Mouse (Mus musculus) heart, embryonic 12.5 days (tissue): ENCODE measurements around the gene Adam30. TPM values are rescaled to one million over a fixed set of nuclear protein-coding genes. Genes with fewer than 3 reads are reported as not detected.
A peak's percentile ranks its signal among the peaks of the same experiment; 100 is the strongest.

ENCODE experiments used
- ATAC-seq: fragments of 200-750 bp; cut with Nextera tagmentation; 2 replicates; pipeline ENCODE4 v1.8.0; 2017; ENCODE audit warnings: moderate TSS enrichment, moderate library complexity; ENCODE audit not compliant: insufficient number of reproducible peaks, low FRiP score
- H3K27ac ChIP-seq: fragments of 300-500 bp; sonication (generic); 2 replicates; pipeline ENCODE4 v1.5.1; 2016; ENCODE audit warnings: mild to moderate bottlenecking, moderate library complexity; ENCODE audit not compliant: poor library complexity, severe bottlenecking
- H3K27me3 ChIP-seq: fragments of 300-500 bp; sonication (generic); replicated peaks from 2 replicates; pipeline ENCODE4 v1.6.1; 2016; ENCODE audit warnings: mild to moderate bottlenecking, moderate library complexity
- H3K36me3 ChIP-seq: fragments of 300-500 bp; sonication (generic); 2 replicates; pipeline ENCODE4 v1.6.1; 2016; ENCODE audit warnings: mild to moderate bottlenecking, moderate library complexity
- H3K4me1 ChIP-seq: fragments of 300-500 bp; sonication (generic); replicated peaks from 2 replicates; pipeline ENCODE4 v1.6.1; 2016; ENCODE audit warnings: mild to moderate bottlenecking
- H3K4me2 ChIP-seq: fragments of 300-500 bp; sonication (generic); 2 replicates; pipeline ENCODE4 v1.6.1; 2016; ENCODE audit warnings: mild to moderate bottlenecking, moderate library complexity
- H3K4me3 ChIP-seq: fragments of 300-500 bp; sonication (generic); 2 replicates; pipeline ENCODE4 v1.5.1; 2016; ENCODE audit warnings: mild to moderate bottlenecking
- H3K9ac ChIP-seq: fragments of 300-500 bp; sonication (generic); 2 replicates; pipeline ENCODE4 v1.6.1; 2016; ENCODE audit warnings: mild to moderate bottlenecking, moderate library complexity
- H3K9me3 ChIP-seq: fragments of 300-500 bp; sonication (generic); replicated peaks from 2 replicates; pipeline ENCODE4 v1.6.1; 2016; ENCODE audit warnings: mild to moderate bottlenecking, moderate library complexity
- WGBS: fragments of 180-500 bp; shearing (Covaris S2); methylation state at CpG from one replicate; pipeline ENCODE4 v1.1.7; 2016; 5-methylcytosine and 5-hydroxymethylcytosine counted together
- polyA plus RNA-seq: library from polyadenylated mRNA; unstranded; fragments of >200 nt; fragmentation: Nextera tagmentation; extraction: Ambion mirVana; gene quantifications from 2 replicates; pipeline ENCODE4 v1.2.1, GENCODE M21; 2016

Adam30 gene
- polyA plus RNA-seq, 1 experiment from 2014 or later = not detected

DNA sequence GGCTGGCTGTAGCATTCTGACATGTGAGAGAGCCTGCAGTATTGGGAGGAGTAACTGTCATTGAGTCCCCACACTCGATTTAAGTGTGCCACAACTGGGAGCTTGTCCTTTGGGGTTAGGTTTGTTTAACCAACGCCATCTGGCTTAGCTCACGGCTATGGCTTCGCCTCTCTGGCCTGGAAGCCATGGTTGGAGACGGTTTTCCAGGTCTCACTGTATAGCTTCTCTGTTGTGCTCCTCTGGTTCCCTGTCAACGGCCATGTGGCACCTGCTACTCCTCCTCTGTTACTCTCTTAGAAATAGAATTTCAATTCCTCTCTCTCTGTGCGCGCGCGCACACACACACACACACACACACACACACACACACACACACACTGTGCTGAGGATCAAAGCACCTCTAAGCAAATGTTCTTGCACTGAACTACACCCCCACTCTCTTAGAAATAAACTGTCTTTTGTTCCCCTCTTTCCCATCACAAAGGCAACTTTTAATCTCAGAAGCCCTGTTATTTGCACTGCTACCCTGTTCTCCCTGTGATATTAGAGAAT lies 24.8 kb downstream of the Adam30 start:
- Histone ChIP-seq H3K27me3 (no peaks in the 10 kb centered on the region), H3K9me3 (no peaks in the 10 kb centered on the region), H3K9ac (no peak overlapping the region), H3K4me3 (no peak overlapping the region), H3K4me2 (no peak overlapping the region), H3K4me1 (no peaks in the 10 kb centered on the region), H3K36me3 (no peaks in the 10 kb centered on the region), H3K27ac (no peak overlapping the region)
- 70% methylated on average over 10 of the region's 10 CpGs for WGBS
- ATAC-seq = no peak

DNA sequence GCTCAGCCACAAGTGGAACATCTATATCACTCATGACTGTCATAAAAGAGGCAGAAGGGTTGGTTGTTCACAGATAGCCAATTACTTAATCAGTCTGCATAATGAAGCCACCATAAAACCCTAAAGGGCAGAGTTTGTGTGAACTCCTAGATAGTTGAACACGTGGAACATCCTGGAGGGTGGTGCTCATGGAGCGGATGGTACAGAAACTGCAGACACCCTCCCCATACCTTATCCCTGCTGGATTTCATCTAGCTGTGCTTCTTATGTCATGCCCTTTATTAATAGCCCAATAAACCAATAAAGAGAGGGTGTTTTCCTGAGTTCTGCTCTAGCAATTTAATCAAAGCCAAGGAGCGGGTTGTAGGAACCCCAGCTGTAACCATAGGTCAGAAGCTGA lies 27.3 kb downstream of the Adam30 start:
- Histone ChIP-seq H3K9me3 (no peaks in the 10 kb centered on the region), H3K27ac (no peak overlapping the region), H3K27me3 (no peaks in the 10 kb centered on the region), H3K4me3 (no peak overlapping the region), H3K4me1 (no peaks in the 10 kb centered on the region), H3K36me3 (no peaks in the 10 kb centered on the region), H3K9ac (no peak overlapping the region), H3K4me2 (no peak overlapping the region)
- no peak for ATAC-seq
- 84% methylated on average over 3 of the region's 3 CpGs for WGBS

DNA sequence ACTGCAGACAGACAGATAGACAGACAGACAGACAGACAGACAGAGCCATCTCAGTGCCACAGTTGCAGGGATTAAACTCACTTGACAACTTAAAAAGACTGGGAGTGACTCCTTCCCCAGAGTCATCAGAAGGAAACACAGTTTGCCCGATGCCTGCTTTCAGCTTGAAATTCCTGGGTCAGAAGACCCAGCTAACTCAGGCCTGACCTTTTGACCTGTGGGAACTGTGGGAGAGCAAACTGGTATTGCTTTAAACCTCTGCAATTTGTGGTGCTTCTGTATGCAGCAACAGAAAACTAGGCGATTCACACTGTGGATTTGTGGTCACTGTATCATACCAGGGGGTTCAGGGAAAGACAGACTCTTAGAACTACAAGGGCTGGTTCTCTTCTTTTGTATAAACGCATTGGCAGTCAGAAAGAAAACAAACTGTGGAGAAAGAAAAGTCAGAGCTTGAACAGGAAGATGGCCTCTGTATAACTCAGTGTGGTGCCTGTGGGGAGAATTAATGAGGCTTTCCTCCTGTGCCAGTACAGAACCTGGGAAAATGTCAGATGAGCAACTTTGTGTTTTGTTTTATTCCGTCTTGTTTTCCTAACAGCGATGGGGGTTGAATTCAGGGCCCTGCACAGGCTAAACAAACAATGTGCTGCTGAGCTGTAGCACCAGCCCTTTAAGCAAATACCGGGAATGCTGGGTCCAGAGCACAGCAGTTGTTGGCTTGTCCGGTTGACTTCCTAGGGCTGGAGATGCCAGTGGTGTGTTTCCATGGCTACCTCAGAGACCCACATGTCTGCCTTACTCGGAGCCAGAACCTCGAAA lies 37.5 kb downstream of the Adam30 start:
- Histone ChIP-seq H3K4me3 (no peak overlapping the region), H3K4me1 (peaks cover 15% of the 10 kb centered on the region), H3K27ac (peak overlapping the region; percentile 47; the same call in 1 of the 2 replicates)

GRCm38 (mm10) chr3:98199747-98200146 lies 39.3 kb downstream of the Adam30 start:
- Histone ChIP-seq H3K27me3 (no peaks in the 10 kb centered on the region), H3K27ac (no peak overlapping the region), H3K36me3 (no peaks in the 10 kb centered on the region), H3K9me3 (no peaks in the 10 kb centered on the region), H3K9ac (no peak overlapping the region), H3K4me2 (no peak overlapping the region), H3K4me1 (peaks cover 23% of the 10 kb centered on the region), H3K4me3 (no peak overlapping the region)
- ATAC-seq = no peak
- WGBS = 59% methylated on average over 5 of the region's 5 CpGs

More for the DNA sequence above, 37.5 kb downstream of the Adam30 start:
- no peaks in the 10 kb centered on the region for H3K27me3 ChIP-seq
- 38% methylated on average over 9 of the region's 9 CpGs for WGBS
- no peak overlapping the region for H3K4me2 ChIP-seq
- H3K9me3 ChIP-seq = no peaks in the 10 kb centered on the region
- H3K36me3 ChIP-seq = no peaks in the 10 kb centered on the region
- H3K9ac ChIP-seq = no peak overlapping the region
- no peak for ATAC-seq

DNA sequence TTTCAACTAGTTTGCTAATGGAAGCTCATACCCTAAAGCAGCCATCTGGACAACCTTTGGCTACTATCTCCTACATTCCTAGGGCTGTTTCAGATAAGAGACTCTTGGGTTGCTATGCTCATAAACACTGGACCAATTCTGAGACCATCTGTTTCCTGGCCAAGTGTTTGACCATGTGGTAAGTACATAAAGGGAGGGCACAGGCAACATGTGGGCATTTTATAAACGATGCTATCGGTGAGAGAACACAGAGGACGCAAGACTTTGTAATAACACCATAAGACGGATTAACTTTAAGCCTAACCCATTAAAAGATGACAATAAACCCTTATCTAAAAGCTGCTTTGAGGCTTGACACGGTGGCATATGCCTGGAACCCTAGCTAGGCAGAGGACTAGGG lies 42.9 kb downstream of the Adam30 start:
- ATAC-seq = no peak
- peaks cover 16% of the 10 kb centered on the region for H3K4me1 ChIP-seq

GRCm38 (mm10) chr3:98206977-98207376 lies 46.5 kb downstream of the Adam30 start:
- no peaks in the 10 kb centered on the region for H3K36me3 ChIP-seq
- no peaks in the 10 kb centered on the region for H3K27me3 ChIP-seq
- H3K9me3 ChIP-seq = no peaks in the 10 kb centered on the region
- WGBS = 40% methylated on average over 3 of the region's 3 CpGs
- H3K4me2 ChIP-seq = no peak overlapping the region
- no peak overlapping the region for H3K27ac ChIP-seq
- no peak overlapping the region for H3K9ac ChIP-seq
- peaks cover 15% of the 10 kb centered on the region for H3K4me1 ChIP-seq
- H3K4me3 ChIP-seq = no peak overlapping the region
- ATAC-seq = no peak

More for the DNA sequence above, 42.9 kb downstream of the Adam30 start:
- no peak overlapping the region for H3K4me2 ChIP-seq
- H3K27ac ChIP-seq = no peak overlapping the region
- WGBS = 36% methylated on average over 5 of the region's 5 CpGs
- no peak overlapping the region for H3K9ac ChIP-seq
- no peaks in the 10 kb centered on the region for H3K9me3 ChIP-seq
- no peaks in the 10 kb centered on the region for H3K27me3 ChIP-seq
- no peaks in the 10 kb centered on the region for H3K36me3 ChIP-seq
- no peak overlapping the region for H3K4me3 ChIP-seq

DNA sequence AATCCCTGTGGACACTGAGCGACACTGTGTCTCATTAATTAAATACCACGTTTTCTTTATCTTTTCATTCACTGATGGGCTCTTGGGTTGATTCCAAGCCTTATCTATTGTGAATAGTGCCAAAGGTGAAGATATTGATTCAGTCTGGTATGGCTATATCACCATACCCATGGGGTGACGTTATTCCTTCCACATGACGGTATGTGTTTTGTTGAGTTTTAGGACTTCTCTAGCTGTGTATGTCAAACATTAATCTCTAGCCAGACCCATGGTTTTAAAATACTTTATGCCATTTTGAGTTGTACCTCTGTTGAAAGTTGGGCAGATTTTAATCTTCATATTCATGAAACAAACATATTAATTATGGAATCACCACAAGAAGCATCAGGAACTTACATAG lies 48.7 kb downstream of the Adam30 start:
- Histone ChIP-seq H3K9ac (no peak overlapping the region), H3K4me2 (no peak overlapping the region), H3K36me3 (no peaks in the 10 kb centered on the region), H3K4me1 (no peaks in the 10 kb centered on the region), H3K9me3 (no peaks in the 10 kb centered on the region), H3K27ac (no peak overlapping the region), H3K4me3 (no peak overlapping the region), H3K27me3 (no peaks in the 10 kb centered on the region)
- no peak for ATAC-seq
- 76% methylated on average over 4 of the region's 4 CpGs for WGBS

- Histone ChIP-seq H3K27ac (no peak overlapping the region), H3K27me3 (no peaks in the 10 kb centered on the region; the same call in 1 of the 2 replicates), H3K36me3 (no peaks in the 10 kb centered on the region), H3K4me2 (no peak overlapping the region), H3K4me3 (no peak overlapping the region), H3K9ac (no peak overlapping the region), H3K4me1 (no peaks in the 10 kb centered on the region), H3K9me3 (no peaks in the 10 kb centered on the region)
- ATAC-seq = no peak
- 65% methylated on average over 10 of the region's 10 CpGs for WGBS
These were observed 50.4 kb downstream of the Adam30 start for GRCm38 (mm10) chr3:98210860-98211259.

DNA sequence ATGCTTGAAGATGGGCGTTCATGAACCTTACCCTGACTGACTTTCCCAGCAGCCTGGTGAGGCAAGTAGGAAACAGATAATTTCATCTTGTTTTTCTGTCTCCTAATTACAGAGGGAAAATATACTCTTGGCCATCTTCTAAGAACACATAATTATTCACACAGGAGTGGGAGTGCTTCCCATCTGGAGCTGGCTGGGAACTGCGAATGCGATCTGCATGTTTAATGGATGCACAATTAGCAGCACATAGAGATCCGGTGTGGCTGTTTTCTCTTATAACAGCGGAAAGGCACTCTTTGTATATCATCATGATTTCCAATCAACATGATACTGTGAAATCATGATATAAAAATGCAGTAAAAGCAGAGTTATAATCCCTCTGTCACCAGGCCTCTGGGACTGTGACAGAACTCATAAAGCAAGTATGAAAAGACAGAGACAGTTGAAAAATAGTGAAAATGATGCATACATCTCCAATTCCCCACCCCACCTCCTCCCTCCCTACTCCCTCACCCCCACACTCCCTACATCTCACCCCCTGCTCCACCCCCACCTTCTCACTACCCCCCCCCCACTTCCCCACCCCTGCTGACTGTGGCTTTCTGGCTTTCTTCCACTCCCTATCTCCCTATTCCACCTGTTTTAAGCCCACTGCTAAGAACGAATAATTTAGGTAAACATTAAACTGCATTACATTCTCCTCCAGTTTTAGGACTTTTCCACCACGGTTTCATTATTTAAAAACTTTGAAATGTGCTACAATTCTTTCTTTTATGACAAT lies 51.1 kb downstream of the Adam30 start:
- ATAC-seq = no peak
- no peaks in the 10 kb centered on the region for H3K9me3 ChIP-seq
- H3K4me1 ChIP-seq = no peaks in the 10 kb centered on the region
- no peak overlapping the region for H3K27ac ChIP-seq
- no peak overlapping the region for H3K4me2 ChIP-seq
- H3K36me3 ChIP-seq = no peaks in the 10 kb centered on the region
- H3K4me3 ChIP-seq = no peak overlapping the region
- H3K9ac ChIP-seq = no peak overlapping the region
- 74% methylated on average over 7 of the region's 7 CpGs for WGBS
- no peaks in the 10 kb centered on the region; the same call in 1 of the 2 replicates for H3K27me3 ChIP-seq
